Mouse (Mus musculus): ENCODE results near the gene Cygb.
A peak's percentile ranks its signal among the peaks of the same experiment; 100 is the strongest.

Gene Cygb

GRCm38 (mm10) chr11:116657311-116658223 lies 3.5 kb upstream of the Cygb start:
- peak; percentile 88 for DNase-seq (ENCODE audit: extremely low spot score, low spot score)

DNA sequence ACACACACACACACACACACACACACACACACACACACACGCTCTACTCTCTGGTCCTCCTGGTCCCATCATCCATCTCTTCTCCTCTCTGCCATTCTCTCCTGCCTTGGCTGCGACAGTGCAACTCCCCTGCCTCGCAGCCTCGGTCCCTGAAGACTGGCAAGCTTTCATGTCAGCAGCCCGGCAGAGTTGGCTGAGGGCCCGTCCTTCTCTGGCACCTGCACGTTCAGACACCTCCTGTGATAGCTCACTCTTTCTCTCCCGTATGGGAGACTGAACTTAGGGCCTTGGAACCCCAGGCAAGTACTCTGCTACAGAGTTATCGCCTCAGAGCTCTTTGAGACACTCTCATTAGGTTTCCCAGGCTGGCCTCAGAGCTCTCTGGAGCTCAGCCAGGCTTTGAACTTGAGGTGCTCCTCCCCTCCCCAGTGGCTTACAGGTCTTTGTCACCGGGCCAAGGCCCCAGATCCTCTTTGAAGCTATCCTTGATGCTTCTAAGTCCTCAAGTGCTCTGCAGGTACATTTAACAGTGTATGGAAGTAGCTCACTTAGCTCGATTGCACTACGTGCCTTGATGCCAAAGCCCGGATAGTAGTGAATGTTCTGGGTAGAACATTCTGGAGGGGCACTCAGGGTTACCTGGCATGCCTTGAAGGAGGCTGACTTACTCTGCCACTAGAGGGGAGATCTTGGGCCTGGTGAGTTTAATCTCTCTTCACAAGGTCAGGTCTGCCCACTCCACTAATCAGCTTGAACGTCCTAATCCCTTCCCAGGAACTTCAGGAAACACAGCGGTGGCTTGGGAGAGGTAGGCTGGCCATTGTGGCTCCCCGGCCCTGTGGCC lies 2.5 kb upstream of the Cygb start:
- DNase-seq (ENCODE audit: extremely low spot score, low spot score) = no peak

GRCm38 (mm10) chr11:116653709-116654221 lies 348 bp downstream of the Cygb start:
- DNase-seq (ENCODE audit: extremely low spot score, low spot score) = peak; percentile 61

- DNase-seq (ENCODE audit: extremely low spot score, low spot score) = no peak
Observed at GRCm38 (mm10) chr11:116653234-116653633, 879 bp downstream of the Cygb start, which contains the start of gene Prcd. TSS of gene Prcd (plus strand) at chr11:116653534.

DNA sequence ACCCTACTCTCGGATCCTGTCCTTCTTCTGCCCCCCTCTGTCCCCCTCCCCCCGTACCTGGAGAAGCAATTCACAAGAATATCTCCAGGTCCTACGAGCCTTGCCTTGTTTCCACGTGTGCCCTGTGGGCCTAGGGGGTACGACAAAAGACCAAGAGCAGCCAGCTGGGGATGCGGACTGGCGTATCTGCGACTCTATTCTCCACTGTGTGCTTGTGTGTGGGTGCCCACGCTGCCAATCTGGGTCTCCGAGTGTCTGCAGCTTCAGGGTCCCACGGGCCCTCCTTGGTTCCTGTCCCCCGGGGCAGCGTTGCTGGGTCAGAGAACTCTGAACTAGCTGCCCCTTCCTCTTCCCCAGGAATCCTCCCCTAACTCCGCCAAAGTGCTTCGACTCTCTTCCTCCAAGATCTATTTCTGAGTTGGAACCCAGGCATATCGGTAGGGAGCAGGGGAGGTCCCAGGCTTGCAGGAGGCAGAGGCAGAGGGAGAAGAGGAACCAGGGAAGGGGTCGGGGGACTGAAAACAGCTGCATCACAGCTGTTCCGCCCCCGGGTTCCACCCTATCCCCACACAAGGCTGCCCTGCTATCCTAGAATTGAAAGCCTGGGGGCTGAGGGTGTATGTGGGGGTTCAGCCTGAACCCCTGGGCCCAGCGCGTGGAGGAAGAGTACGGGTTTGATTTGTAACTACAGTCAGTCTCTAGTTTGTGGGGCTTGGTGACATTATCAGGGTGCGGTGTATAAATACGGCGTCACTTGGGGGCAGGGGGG lies 1.6 kb downstream of the Cygb start:
- DNase-seq (ENCODE audit: extremely low spot score, low spot score) = no peak

DNA sequence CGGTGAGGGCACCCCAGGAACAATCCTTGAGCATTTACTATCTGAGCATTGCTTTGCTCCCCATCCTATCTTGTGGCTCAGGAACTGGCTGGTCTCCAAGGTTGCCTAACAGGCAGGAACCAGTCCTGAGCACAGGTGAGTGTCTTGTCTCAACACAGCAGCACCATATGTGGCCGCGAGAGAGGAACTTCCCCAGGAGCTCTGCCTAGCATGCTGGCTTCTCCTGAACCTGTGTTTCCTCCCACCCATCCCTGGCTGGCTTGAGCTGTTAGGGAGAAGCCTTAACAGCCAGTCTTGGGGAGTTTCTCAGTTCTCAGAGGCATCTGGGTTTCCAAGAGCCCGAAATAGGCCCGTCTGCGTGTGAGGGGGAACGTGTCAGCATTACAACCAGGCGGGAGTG lies 2.8 kb downstream of the Cygb start:
- no peak for DNase-seq (ENCODE audit: extremely low spot score, low spot score)

DNA sequence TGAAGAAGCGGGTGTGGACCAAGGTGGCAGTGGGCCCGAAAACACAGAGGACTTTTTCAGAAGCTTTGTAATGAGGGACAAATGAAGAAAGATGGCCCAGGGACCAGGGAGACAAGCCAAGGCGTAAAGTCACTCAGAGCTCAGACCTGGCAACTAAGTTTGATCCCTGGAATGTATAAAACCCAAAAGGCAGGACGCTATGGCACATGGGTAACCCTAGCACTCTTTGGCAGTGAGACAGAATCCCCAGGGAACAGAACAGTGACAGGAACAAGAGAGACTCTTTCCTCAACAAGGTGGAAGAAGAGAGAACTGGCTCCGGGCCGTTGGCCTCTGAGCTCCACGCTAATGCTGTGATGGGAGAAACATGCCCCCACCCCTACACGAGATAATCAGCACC lies 3.3 kb downstream of the Cygb start:
- DNase-seq (ENCODE audit: extremely low spot score, low spot score) = no peak

GRCm38 (mm10) chr11:116649711-116650337 lies 4.3 kb downstream of the Cygb start:
- DNase-seq (ENCODE audit: extremely low spot score, low spot score) = no peak

- no peak for DNase-seq (ENCODE audit: extremely low spot score, low spot score)
Observed at GRCm38 (mm10) chr11:116648976-116649375, 5.1 kb downstream of the Cygb start.

- DNase-seq (ENCODE audit: extremely low spot score, low spot score) = no peak
Observed at GRCm38 (mm10) chr11:116648213-116648921, 5.7 kb downstream of the Cygb start.

GRCm38 (mm10) chr11:116647340-116647991 lies 6.6 kb downstream of the Cygb start:
- DNase-seq (ENCODE audit: extremely low spot score, low spot score) = no peak

DNA sequence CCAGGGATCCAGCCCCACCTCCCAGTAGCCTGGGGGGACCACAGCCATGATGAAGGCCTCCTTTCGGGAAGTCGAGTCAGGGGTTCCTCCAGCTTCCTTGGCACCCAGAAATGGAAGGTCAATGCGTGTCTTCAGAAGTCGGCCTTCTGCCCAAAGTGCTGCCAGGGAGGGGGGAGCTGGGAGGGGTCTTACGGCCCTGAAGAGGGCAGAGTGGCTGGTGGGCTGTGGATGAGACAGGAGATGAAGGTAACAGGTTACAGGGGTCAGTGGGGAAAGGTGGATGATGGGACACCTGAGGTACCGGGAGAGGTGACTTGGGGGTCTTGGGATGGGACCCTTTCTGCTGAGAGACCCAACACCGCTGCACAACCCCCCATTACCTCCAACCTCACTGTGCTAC lies 7.3 kb downstream of the Cygb start:
- no peak for DNase-seq (ENCODE audit: extremely low spot score, low spot score)

DNA sequence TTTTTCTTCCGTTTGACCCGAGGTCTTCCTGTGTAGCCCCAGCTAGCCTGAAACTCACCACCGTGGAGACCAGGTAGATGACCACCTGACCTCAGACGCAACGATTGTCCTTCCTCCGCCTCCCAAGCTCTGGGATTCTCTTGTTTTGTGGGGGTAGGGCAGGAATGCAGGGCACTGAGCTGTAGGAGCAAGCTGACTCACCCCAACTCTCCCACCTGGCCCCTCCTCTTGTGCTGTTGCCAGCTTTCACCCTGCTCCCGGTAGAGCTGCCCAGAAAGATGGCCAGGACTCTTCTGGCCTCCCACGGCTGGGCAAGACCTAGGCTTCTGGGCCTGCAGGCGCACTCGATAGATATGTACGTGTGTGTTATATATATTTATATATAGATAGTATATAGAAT lies 8.0 kb downstream of the Cygb start:
- no peak for DNase-seq (ENCODE audit: extremely low spot score, low spot score)

DNA sequence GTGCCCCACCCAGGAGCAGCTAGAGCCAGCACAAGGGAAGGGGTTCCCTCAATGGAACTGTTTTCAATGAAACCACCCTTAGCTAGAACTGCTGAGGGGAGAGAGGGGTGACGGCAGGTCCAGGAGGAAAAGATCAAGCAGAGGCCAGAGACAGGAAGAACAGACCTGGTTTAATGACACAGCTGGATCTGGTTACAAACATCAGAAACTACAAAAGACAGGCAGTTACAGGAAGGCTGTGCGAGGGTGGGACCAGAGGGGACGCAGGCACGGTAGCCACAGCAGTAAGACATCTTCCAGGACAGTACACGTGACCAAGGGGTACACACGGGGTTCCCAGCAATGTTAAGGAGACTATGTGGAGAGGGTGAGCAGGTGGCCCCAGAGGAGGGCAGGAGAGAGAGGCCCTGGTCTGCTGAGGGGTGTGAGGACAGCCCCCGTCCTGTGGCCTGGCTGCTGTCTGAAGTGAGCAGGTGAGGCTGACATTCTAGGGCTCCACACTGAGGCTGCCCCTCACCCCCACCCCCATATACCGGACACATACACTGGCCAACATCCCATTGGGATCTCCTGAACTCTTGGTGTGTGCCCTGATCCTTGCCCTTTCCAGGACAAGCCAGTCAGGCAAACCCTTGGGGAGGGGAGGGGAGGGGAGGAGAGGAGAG lies 8.5 kb downstream of the Cygb start:
- no peak for DNase-seq (ENCODE audit: extremely low spot score, low spot score)

DNA sequence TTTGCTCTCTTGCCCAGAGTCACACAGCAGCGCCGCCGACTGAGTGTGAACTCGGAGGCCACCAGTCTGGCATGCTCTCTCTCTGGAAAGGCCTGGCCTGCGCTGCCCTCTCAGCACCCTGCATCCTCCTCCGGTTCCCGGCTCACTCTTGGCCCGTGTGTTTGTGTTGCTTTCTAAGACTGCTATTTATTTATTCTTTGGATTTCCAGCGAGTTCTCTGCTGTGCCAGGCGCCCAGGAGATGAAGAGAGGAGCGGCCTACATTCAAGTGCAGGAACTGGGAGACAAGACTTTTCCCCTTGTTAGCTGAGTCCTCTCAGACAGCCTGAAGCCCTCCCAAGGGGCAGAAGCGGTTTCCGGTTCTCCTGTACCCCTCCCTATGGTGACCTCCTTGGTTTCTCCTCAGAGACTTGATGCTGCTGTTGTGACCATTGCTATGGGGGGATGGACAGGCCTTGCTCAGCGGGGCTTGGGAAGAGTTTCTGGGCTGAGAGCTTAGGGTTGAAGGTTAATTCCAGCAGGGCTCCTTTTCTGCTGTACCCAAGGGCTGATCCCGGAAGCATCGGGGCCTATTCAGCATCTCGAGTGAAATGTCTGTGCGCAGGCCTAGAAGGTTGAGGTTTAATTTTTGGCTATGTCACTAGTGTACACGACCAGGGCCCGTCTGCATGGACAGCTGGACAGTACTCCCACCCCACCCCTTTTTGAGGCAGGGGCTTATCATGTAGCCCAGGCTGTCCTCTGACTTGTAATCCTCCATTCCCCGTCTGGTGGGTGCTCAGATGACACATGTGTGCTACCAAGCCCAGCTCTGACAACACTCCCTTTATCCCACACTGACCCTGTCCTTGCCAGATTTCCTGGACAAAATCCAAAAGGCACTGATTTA lies 9.6 kb downstream of the Cygb start:
- no peak for DNase-seq (ENCODE audit: extremely low spot score, low spot score)

DNA sequence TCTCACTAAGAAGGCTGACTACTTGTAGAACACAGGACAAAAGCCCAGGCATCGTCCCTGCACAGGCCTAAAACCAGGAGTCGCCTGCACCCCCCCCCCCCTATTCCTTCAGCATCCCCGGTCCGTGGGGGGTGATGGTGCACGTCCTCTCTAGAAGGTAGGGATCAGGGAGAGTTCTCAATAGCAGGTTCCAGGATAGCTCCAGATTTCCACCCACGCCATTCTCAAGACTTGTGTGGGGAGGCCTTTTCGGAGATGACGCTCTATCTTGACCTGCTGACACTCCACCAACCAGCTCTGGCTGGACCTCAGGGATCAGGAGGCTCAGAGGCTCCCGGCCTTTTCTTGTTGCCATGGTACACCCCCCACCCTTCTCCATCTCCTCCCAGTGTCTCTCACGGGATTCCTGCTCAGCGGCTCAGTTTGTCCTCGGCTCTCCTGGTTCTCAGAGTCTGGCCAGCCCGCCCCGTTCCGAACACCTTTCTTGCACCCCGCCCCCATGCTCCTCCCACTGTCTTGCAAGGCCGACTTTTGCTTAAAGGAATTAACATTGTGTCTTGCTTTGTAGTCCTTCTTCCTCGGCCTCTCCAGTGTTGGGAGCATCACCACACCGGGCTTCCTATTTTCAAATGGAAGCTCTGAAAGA lies 10.4 kb downstream of the Cygb start:
- peak; percentile 63 for DNase-seq (ENCODE audit: extremely low spot score, low spot score)

- peak; percentile 96 for DNase-seq (ENCODE audit: extremely low spot score, low spot score)
Observed at GRCm38 (mm10) chr11:116642681-116643578, 11.2 kb downstream of the Cygb start.

Measured in neural tube, embryonic 10.5 days (tissue).